Mouse (Mus musculus) Muller cell, postnatal 12 days (primary cell): ENCODE measurements around the gene Ptma.
"Not testable (repeated sequence)": the region's sequence is repeated elsewhere in the genome, so short reads cannot be mapped to it uniquely, and the experiment has no call there.

Experiments
- DNase-seq: peaks from one replicate; pipeline ENCODE4 v3.0.0-alpha.2; 2015; ENCODE audit errors: inconsistent ontology term

Gene Ptma

DNA sequence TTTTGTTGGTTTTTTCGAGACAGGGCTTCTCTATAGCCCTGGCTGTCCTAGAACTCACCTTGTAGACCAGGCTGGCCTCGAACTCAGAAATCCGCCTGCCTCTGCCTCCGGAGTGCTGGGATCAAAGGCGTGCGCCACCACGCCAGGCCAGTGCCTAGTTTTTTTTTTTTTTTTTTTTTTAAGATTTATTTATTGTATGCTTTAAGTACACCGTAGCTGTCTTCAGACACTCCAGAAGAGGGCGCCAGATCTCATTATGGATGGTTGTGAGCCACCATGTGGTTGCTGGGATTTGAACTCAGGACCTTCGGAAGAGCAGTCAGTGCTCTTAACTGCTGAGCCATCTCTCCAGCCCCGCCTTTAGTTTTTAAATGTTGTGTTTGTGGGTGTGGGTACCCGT is 13.1 kb downstream of the Ptma start:
- DNase-seq = not testable (repeated sequence)

DNA sequence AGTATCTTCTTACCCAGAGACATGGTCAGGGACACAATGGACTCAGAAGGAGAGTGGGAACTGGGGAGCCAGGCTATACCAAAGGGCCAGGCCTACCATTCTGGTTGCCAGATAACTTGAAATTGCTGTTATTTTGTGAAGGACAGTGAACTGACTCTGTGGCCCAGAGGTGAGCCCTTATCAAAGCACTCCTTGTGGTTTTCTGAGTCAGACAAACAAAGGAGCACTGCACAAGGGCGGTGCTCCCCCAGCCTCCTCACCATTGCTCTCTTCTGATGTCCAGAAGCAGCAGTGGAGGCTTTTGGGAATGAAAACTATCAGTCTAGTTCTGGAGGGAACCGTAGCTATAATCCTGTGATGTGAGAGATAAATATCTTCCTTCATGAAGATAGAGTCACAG is 16.1 kb downstream of the Ptma start:
- DNase-seq = no peak

- no peak for DNase-seq
Measured at GRCm38 (mm10) chr1:86546797-86547196, 20.3 kb downstream of the Ptma start.

GRCm38 (mm10) chr1:86551299-86551698 is 24.8 kb downstream of the Ptma start:
- no peak for DNase-seq

GRCm38 (mm10) chr1:86551877-86552276 is 25.4 kb downstream of the Ptma start:
- no peak for DNase-seq

- DNase-seq = no peak
Measured at GRCm38 (mm10) chr1:86555665-86556064, 29.1 kb downstream of the Ptma start.

DNA sequence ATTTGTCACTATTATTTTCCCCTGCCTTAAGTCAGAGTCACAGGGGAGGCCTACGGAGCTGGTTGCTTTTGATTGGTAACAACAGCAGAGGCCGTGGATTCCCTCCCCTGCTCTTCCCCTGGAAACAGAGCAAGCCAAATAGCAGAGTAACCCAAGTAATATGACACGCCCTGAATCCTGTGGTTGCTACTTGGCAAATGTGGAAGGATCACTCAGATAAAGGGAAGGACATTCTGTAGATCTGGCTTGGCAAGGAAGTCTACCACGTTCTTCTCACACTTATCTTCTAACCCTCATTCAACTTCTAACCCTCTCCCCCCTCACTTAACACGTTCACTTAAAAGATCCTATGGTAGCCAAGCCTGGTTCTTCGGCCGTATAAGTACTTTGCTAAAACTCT is 31.3 kb downstream of the Ptma start:
- DNase-seq = peak; percentile 17

DNA sequence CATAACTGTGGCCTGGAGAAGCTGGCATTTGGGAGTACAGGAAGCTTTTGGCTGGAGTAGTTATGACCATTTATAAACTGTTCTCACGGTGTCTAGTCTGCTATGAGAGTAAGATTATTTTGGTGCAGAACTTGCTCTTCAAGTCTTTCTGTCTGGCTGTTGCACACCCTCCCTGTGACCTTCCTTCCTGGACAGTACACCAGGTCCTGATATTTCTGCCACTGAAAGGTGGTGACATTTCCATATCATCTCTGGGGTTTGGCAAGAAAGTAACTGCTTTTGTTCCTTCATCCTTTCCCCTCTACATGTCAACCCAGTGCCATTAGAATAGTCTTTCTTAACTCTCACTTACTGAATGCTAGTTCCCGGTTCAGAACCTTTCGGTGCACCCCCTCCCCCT is 32.7 kb downstream of the Ptma start:
- no peak for DNase-seq

- DNase-seq = no peak
Measured at GRCm38 (mm10) chr1:86562663-86563062, 36.1 kb downstream of the Ptma start.

- no peak for DNase-seq
Measured at GRCm38 (mm10) chr1:86568409-86568808, 41.9 kb downstream of the Ptma start.

- DNase-seq = no peak
Measured at GRCm38 (mm10) chr1:86569292-86569860, 42.9 kb downstream of the Ptma start.

- no peak for DNase-seq
Measured at GRCm38 (mm10) chr1:86571381-86571780, 44.9 kb downstream of the Ptma start.

GRCm38 (mm10) chr1:86571941-86572340 is 45.4 kb downstream of the Ptma start:
- no peak for DNase-seq
